Comparison of ENCODE assay signal across 8 mouse cellular contexts in genomic region chr12:80724853-80725559, GRCm38 (mm10). TPM values are rescaled to one million over a fixed set of nuclear protein-coding genes. Genes with fewer than 3 reads are reported as not detected.
DNase-seq lines count a peak whose midpoint lies in the region; ATAC-seq and TF ChIP-seq lines count a peak whose summit lies in the region.

No protein-coding gene starts in this region.

- no peak for TF ChIP-seq POLR2A in ES-Bruce4 (IDR thresholded peaks at IDR 0.05; ENCODE audit: insufficient read depth, low read length)

- H3K4me2 ChIP-seq in lung, embryonic 16.5 days (ENCODE audit: low read depth, low read length): no peak overlapping the region

- peak; percentile 83 for DNase-seq in adrenal gland, postnatal 25 days
- DNase-seq in embryonic facial prominence, embryonic 10.5 days (ENCODE audit: low spot score): peak; percentile 83
- peak; percentile 83 to 92 for DNase-seq in heart, postnatal 10 days
- peak; percentile 70 to 88 for DNase-seq in layer of hippocampus, adult 8-10 months (ENCODE audit: low spot score in 2 of 2)
- peak; percentile 56 to 67 for DNase-seq in right cerebral cortex, postnatal 36 days (ENCODE audit: low spot score in 2 of 2)
- peak; percentile 87 for DNase-seq in urinary bladder, postnatal 14 days (ENCODE audit: low spot score)

- no peak overlapping the region for H3K4me3 ChIP-seq in ES-Bruce4 (ENCODE audit: low read depth, low read length)
- no peak overlapping the region for H3K4me3 ChIP-seq in embryonic facial prominence, embryonic 10.5 days
- no peak overlapping the region for H3K4me3 ChIP-seq in lung, embryonic 16.5 days (ENCODE audit: low read length)

- no peaks in the 10 kb centered on the region for H3K27me3 ChIP-seq in ES-Bruce4 (ENCODE audit: control insufficient read depth, insufficient read depth, low read length, poor library complexity, severe bottlenecking)
- H3K27me3 ChIP-seq in embryonic facial prominence, embryonic 10.5 days (replicated peaks; ENCODE audit: low read depth, poor library complexity, severe bottlenecking): peaks cover 5% of the 10 kb centered on the region
- H3K27me3 ChIP-seq in lung, embryonic 16.5 days (ENCODE audit: control insufficient read depth, insufficient read depth, low read depth, low read length): no peaks in the 10 kb centered on the region

- no peaks in the 10 kb centered on the region for H3K36me3 ChIP-seq in ES-Bruce4 (ENCODE audit: control insufficient read depth, insufficient read depth, low read length, poor library complexity, severe bottlenecking)
- no peaks in the 10 kb centered on the region for H3K36me3 ChIP-seq in embryonic facial prominence, embryonic 10.5 days (replicated peaks)
- H3K36me3 ChIP-seq in lung, embryonic 16.5 days (ENCODE audit: control insufficient read depth, insufficient read depth, low read length): no peaks in the 10 kb centered on the region

- no peak for TF ChIP-seq EP300 in ES-Bruce4 (IDR thresholded peaks at IDR 0.05; ENCODE audit: insufficient read depth, low read depth, low read length)

- intact Hi-C loops in heart, postnatal 10 days (cut with DNase I): loop anchor here (2.0 to 5.0 kb wide), 3 partner anchors 44 to 566 kb away; no protein-coding TSS in a partner anchor

- no peak overlapping the region for H3K9ac ChIP-seq in ES-Bruce4 (ENCODE audit: low read depth, poor library complexity, severe bottlenecking)
- peak overlapping the region; percentile 17; the same call in 1 of the 2 replicates for H3K9ac ChIP-seq in lung, embryonic 16.5 days (ENCODE audit: low read length)

- 35% methylated on average over 10 of the region's 10 CpGs for WGBS in embryonic facial prominence, embryonic 10.5 days
- 21% methylated on average over 10 of the region's 10 CpGs for WGBS in lung, embryonic 16.5 days

- TF ChIP-seq CTCF in ES-Bruce4 (IDR thresholded peaks at IDR 0.05; ENCODE audit: low read depth, low read length): peak; percentile 81

- no peaks in the 10 kb centered on the region for H3K4me1 ChIP-seq in ES-Bruce4 (ENCODE audit: control insufficient read depth, insufficient read depth, low read length)
- H3K4me1 ChIP-seq in embryonic facial prominence, embryonic 10.5 days: 0 out of 2 replicates have a peak, but pooled peaks cover 5% of the 10 kb centered on the region
- H3K4me1 ChIP-seq in lung, embryonic 16.5 days (replicated peaks; ENCODE audit: control insufficient read depth, insufficient read depth, low read length): no peaks in the 10 kb centered on the region

- ATAC-seq in lung, embryonic 16.5 days (ENCODE audit: low read depth): peak; percentile 54; the same call in 1 of the 2 replicates

- no peak overlapping the region for H3K27ac ChIP-seq in ES-Bruce4 (ENCODE audit: insufficient read depth, low read length)
- no peak overlapping the region for H3K27ac ChIP-seq in embryonic facial prominence, embryonic 10.5 days (replicated peaks)
- no peak overlapping the region for H3K27ac ChIP-seq in lung, embryonic 16.5 days (ENCODE audit: low read length)

- H3K9me3 ChIP-seq in ES-Bruce4 (replicated peaks; ENCODE audit: control insufficient read depth, insufficient read depth, low read length, poor library complexity, severe bottlenecking): no peaks in the 10 kb centered on the region
- no peaks in the 10 kb centered on the region for H3K9me3 ChIP-seq in embryonic facial prominence, embryonic 10.5 days
- H3K9me3 ChIP-seq in lung, embryonic 16.5 days (ENCODE audit: control insufficient read depth, low read length): no peaks in the 10 kb centered on the region

RNA-seq across cellular contexts. Expression of gene Plekhd1, which starts 32.6 kb away (rescaled TPM):
- polyA plus RNA-seq in ES-Bruce4 (2011; ENCODE audit: insufficient read depth, insufficient read length, low read depth, missing spikeins): 5.3 and 6.1 TPM in 2 replicates
- not detected in 2 replicates for total RNA-seq in adrenal gland, postnatal 25 days (2021)
- polyA plus RNA-seq in embryonic facial prominence, embryonic 10.5 days (2016; fragmentation: Nextera tagmentation; extraction: Ambion mirVana): 0.40 and 0.59 TPM in 2 replicates
- under 1 TPM; 0.25 to 0.60 TPM for total RNA-seq in heart, postnatal 10 days (2021)
- 10 to 100 TPM in 1 of 4 experiments, 1 to 10 TPM in 3; 5.0 to 11.0 (median 7.6) TPM for total RNA-seq in layer of hippocampus, adult 8-10 months (2022)
- 3.6 and 4.1 TPM in 2 replicates for polyA plus RNA-seq in lung, embryonic 16.5 days (2015; fragmentation: Nextera tagmentation; extraction: Ambion mirVana)

RNA-seq across cellular contexts. Expression of gene Ccdc177, which starts 35.5 kb away (rescaled TPM):
- not detected in 2 replicates for polyA plus RNA-seq in ES-Bruce4 (2011; ENCODE audit: insufficient read depth, insufficient read length, low read depth, missing spikeins)
- 0.09 TPM in 1 of 2 replicates, not detected in the other for total RNA-seq in adrenal gland, postnatal 25 days (2021)
- 0.52 and 0.59 TPM in 2 replicates for polyA plus RNA-seq in embryonic facial prominence, embryonic 10.5 days (2016; fragmentation: Nextera tagmentation; extraction: Ambion mirVana)
- under 1 TPM; 0.10 to 0.12 TPM for total RNA-seq in heart, postnatal 10 days (2021)
- 10 to 100 TPM; 15.1 to 16.6 (median 15.8) TPM for total RNA-seq in layer of hippocampus, adult 8-10 months (2022)
- 0.06 TPM in 1 of 2 replicates, not detected in the other for polyA plus RNA-seq in lung, embryonic 16.5 days (2015; fragmentation: Nextera tagmentation; extraction: Ambion mirVana)

Comparison
In these comparisons a context has a peak if more than half of its experiments do, and no peak if none do; other contexts are left out.
1. RNA of gene Ccdc177, which starts 35.5 kb away (total RNA-seq): 15.1 to 16.6 TPM in layer of hippocampus, adult 8-10 months; 0.10 to 0.12 TPM in heart, postnatal 10 days and 0.09 TPM in adrenal gland, postnatal 25 days; every median in the first group is over 10 times any median in the second.
2. Peak in every context shown above with its lines, with median percentiles within 50 percentile points of each other: DNase-seq.